Mouse (Mus musculus): ENCODE measurements around the gene Nfkbib.

Nfkbib gene

GRCm38 (mm10) chr7:28796562-28796975, 29.3 kb upstream of the Nfkbib start:
- peak; percentile 90 for DNase-seq

GRCm38 (mm10) chr7:28795832-28796231, 28.5 kb upstream of the Nfkbib start:
- DNase-seq, result peak; percentile 44

- DNase-seq, result no peak
These were observed 27.2 kb upstream of the Nfkbib start for GRCm38 (mm10) chr7:28794496-28794895.

GRCm38 (mm10) chr7:28793834-28794233, 26.5 kb upstream of the Nfkbib start:
- peak; percentile 64 for DNase-seq

GRCm38 (mm10) chr7:28792391-28793185, 25.3 kb upstream of the Nfkbib start:
- peak; percentile 45 for DNase-seq

- no peak for DNase-seq
These were observed 24.4 kb upstream of the Nfkbib start for GRCm38 (mm10) chr7:28791706-28792105.

- no peak for DNase-seq
These were observed 22.9 kb upstream of the Nfkbib start for GRCm38 (mm10) chr7:28790066-28790806.

- DNase-seq, result no peak
These were observed 21.9 kb upstream of the Nfkbib start for GRCm38 (mm10) chr7:28789235-28789634.

- peak; percentile 79 for DNase-seq
These were observed 21.2 kb upstream of the Nfkbib start, which contains the start of gene Rinl for GRCm38 (mm10) chr7:28788307-28789195. Gene Rinl, plus strand, starts transcription at chr7:28788969.

- no peak for DNase-seq
These were observed 20.6 kb upstream of the Nfkbib start for GRCm38 (mm10) chr7:28787884-28788283.

GRCm38 (mm10) chr7:28785161-28785560, 17.8 kb upstream of the Nfkbib start:
- DNase-seq, result peak; percentile 64

GRCm38 (mm10) chr7:28781261-28781663, 13.9 kb upstream of the Nfkbib start:
- peak; percentile 84 for DNase-seq

GRCm38 (mm10) chr7:28780857-28781256, 13.5 kb upstream of the Nfkbib start:
- peak; percentile 71 for DNase-seq

GRCm38 (mm10) chr7:28780067-28780658, 12.9 kb upstream of the Nfkbib start:
- DNase-seq, result peak; percentile 96

- DNase-seq, result no peak
These were observed 11.5 kb upstream of the Nfkbib start for GRCm38 (mm10) chr7:28778825-28779224.

GRCm38 (mm10) chr7:28775129-28775528, 7.8 kb upstream of the Nfkbib start:
- no peak for DNase-seq

- no peak for DNase-seq
These were observed 6.9 kb upstream of the Nfkbib start for GRCm38 (mm10) chr7:28774164-28774563.

- DNase-seq, result no peak
These were observed 5.9 kb upstream of the Nfkbib start for GRCm38 (mm10) chr7:28773163-28773562.

GRCm38 (mm10) chr7:28771867-28772266, 4.6 kb upstream of the Nfkbib start:
- no peak for DNase-seq

GRCm38 (mm10) chr7:28770309-28770708, 3.0 kb upstream of the Nfkbib start:
- no peak for DNase-seq

- DNase-seq, result no peak
These were observed 2.2 kb upstream of the Nfkbib start for GRCm38 (mm10) chr7:28769414-28769958.

GRCm38 (mm10) chr7:28766910-28767309, 402 bp downstream of the Nfkbib start:
- no peak for DNase-seq
